11 mouse cellular contexts compared by ENCODE assay signal in the genomic region with DNA sequence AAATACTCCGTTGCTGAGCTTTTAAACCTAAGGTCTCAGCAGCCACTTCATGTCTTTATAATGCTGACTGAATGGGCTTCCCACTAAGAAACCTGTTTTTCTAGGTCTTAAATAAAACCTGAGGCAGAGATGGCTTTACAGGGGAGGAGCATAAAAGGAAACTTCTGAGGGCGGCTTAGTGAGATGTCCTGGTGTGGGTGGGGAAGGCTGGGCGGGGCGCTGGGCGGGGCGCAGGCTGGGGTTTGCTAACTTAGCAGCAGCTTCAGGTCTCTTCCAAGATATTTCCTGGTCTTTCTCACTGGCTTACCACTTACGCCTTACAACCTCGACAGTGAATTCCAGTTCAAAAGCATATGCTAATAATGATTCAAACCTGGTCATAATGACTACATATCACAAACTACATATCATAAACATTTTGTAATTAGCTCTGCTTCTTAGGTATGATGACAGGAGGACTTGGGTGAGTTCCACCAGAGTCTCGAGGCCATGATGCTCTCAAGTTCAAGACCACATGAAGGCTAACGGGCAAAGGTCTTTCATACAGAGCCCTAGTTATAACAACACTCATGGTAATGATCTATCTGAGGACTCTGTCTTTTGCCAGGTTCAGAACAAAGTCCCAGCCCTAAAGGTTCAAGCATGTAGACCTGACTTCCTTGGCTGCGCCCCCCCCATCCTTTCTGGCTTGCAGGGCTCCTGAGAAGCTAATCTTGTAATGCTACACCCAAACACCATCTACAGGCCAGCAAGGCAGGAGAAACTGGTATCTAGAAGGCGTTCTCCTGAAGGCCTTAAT. TPM values are rescaled to one million over a fixed set of nuclear protein-coding genes. Genes with fewer than 3 reads are reported as not detected.
DNase-seq lines count a peak whose midpoint lies in the region; ATAC-seq and TF ChIP-seq lines count a peak whose summit lies in the region.
"Had no signal": no experiment of that assay in that cellular context is flagged by ENCODE, and none has a peak within 500 bp of the region (broad histone marks: within the 10 kb centered on the region; RNA-seq: fewer than 3 reads in every experiment).

No protein-coding gene starts in this region.

- no peaks in the 10 kb centered on the region for H3K27me3 ChIP-seq in lung, embryonic 15.5 days
- no peaks in the 10 kb centered on the region; the same call in 1 of the 2 replicates for H3K27me3 ChIP-seq in embryonic facial prominence, embryonic 10.5 days (replicated peaks; ENCODE audit: low read depth, poor library complexity, severe bottlenecking)
- no peaks in the 10 kb centered on the region for H3K27me3 ChIP-seq in kidney, embryonic 15.5 days
- no peaks in the 10 kb centered on the region for H3K27me3 ChIP-seq in cerebellum, adult 2 months (ENCODE audit: control insufficient read depth, insufficient read depth, low read length)
- H3K27me3 ChIP-seq: heart, embryonic 15.5 days; midbrain, embryonic 15.5 days had no signal

- no peak for DNase-seq in lung, postnatal 25 days (ENCODE audit: low spot score)
- peak; percentile 50 for DNase-seq in embryonic facial prominence, embryonic 10.5 days (ENCODE audit: low spot score)
- DNase-seq in cerebellum, adult 2 months, result no peak
- DNase-seq in heart, adult 11 months, result no peak
- DNase-seq in left cerebral cortex, adult 18-20 months (ENCODE audit: low spot score in 2 of 2), result no peak
- DNase-seq: layer of hippocampus, adult 9-11 months had no signal

- no peak overlapping the region for H3K4me3 ChIP-seq in lung, embryonic 15.5 days
- H3K4me3 ChIP-seq in embryonic facial prominence, embryonic 10.5 days, result no peak overlapping the region
- H3K4me3 ChIP-seq in kidney, embryonic 15.5 days (replicated peaks), result no peak overlapping the region
- no peak overlapping the region for H3K4me3 ChIP-seq in cerebellum, adult 2 months (replicated peaks; ENCODE audit: insufficient read depth, low read depth, low read length)
- H3K4me3 ChIP-seq: heart, embryonic 15.5 days; midbrain, embryonic 15.5 days had no signal

- no peak for TF ChIP-seq POLR2A in cerebellum, adult 2 months (IDR thresholded peaks at IDR 0.05; ENCODE audit: borderline replicate concordance, insufficient read depth, low read length)

- peak; percentile 48; the same call in 1 of the 2 replicates for ATAC-seq in lung, embryonic 15.5 days (ENCODE audit: borderline replicate concordance, extremely low read depth, low FRiP score, low TSS enrichment)
- ATAC-seq in kidney, embryonic 15.5 days (replicated peaks; ENCODE audit: low FRiP score), result peak; percentile 66
- peak; percentile 59 for ATAC-seq in megakaryocyte-erythroid progenitor cell, adult 5-6 weeks (replicated peaks; ENCODE audit: low FRiP score, low TSS enrichment, poor library complexity, severe bottlenecking)
- ATAC-seq: midbrain, embryonic 15.5 days had no signal

- H3K4me2 ChIP-seq in lung, embryonic 15.5 days, result no peak overlapping the region
- H3K4me2 ChIP-seq in kidney, embryonic 15.5 days, result no peak overlapping the region
- H3K4me2 ChIP-seq: heart, embryonic 15.5 days; midbrain, embryonic 15.5 days had no signal

- no peaks in the 10 kb centered on the region for H3K9me3 ChIP-seq in lung, embryonic 15.5 days
- no peaks in the 10 kb centered on the region for H3K9me3 ChIP-seq in embryonic facial prominence, embryonic 10.5 days
- H3K9me3 ChIP-seq in kidney, embryonic 15.5 days (replicated peaks), result no peaks in the 10 kb centered on the region
- H3K9me3 ChIP-seq: heart, embryonic 15.5 days; midbrain, embryonic 15.5 days had no signal

- H3K36me3 ChIP-seq in lung, embryonic 15.5 days, result no peaks in the 10 kb centered on the region
- H3K36me3 ChIP-seq in embryonic facial prominence, embryonic 10.5 days (replicated peaks), result no peaks in the 10 kb centered on the region
- H3K36me3 ChIP-seq in kidney, embryonic 15.5 days, result no peaks in the 10 kb centered on the region
- H3K36me3 ChIP-seq: heart, embryonic 15.5 days; midbrain, embryonic 15.5 days had no signal

- no peak overlapping the region for H3K27ac ChIP-seq in lung, embryonic 15.5 days
- no peak overlapping the region for H3K27ac ChIP-seq in embryonic facial prominence, embryonic 10.5 days (replicated peaks)
- H3K27ac ChIP-seq in kidney, embryonic 15.5 days, result peak overlapping the region; percentile 22; the same call in 1 of the 2 replicates
- no peak overlapping the region for H3K27ac ChIP-seq in cerebellum, adult 2 months (ENCODE audit: insufficient read depth, low read length)
- H3K27ac ChIP-seq: heart, embryonic 15.5 days; midbrain, embryonic 15.5 days had no signal

- TF ChIP-seq CTCF in cerebellum, adult 2 months (IDR thresholded peaks at IDR 0.05; ENCODE audit: borderline replicate concordance, insufficient read depth, low read depth, low read length), result no peak

- no peak overlapping the region for H3K9ac ChIP-seq in lung, embryonic 15.5 days
- no peak overlapping the region for H3K9ac ChIP-seq in kidney, embryonic 15.5 days
- H3K9ac ChIP-seq: heart, embryonic 15.5 days; midbrain, embryonic 15.5 days had no signal

- 30% methylated on average over 12 of the region's 12 CpGs for WGBS in lung, embryonic 15.5 days
- WGBS in embryonic facial prominence, embryonic 10.5 days, result 32% methylated on average over 12 of the region's 12 CpGs
- WGBS in kidney, embryonic 15.5 days, result 38% methylated on average over 12 of the region's 12 CpGs
- 68% methylated on average over 12 of the region's 12 CpGs for WGBS in cerebellum, adult 2 months

- peaks cover 16% of the 10 kb centered on the region; the same call in 1 of the 2 replicates for H3K4me1 ChIP-seq in lung, embryonic 15.5 days
- H3K4me1 ChIP-seq in embryonic facial prominence, embryonic 10.5 days, result peaks cover 26% of the 10 kb centered on the region
- peaks cover 33% of the 10 kb centered on the region for H3K4me1 ChIP-seq in kidney, embryonic 15.5 days
- peaks cover 5% of the 10 kb centered on the region for H3K4me1 ChIP-seq in cerebellum, adult 2 months (ENCODE audit: control insufficient read depth, insufficient read depth, low read length)

RNA-seq across cellular contexts. Expression of gene Map7, which starts 30.7 kb away (rescaled TPM):
- polyA plus RNA-seq in lung, embryonic 15.5 days (2015; fragmentation: Nextera tagmentation; extraction: Ambion mirVana), result 12.2 and 13.0 TPM in 2 replicates
- 6.6 and 8.1 TPM in 2 replicates for polyA plus RNA-seq in embryonic facial prominence, embryonic 10.5 days (2016; fragmentation: Nextera tagmentation; extraction: Ambion mirVana)
- 26.7 and 28.8 TPM in 2 replicates for polyA plus RNA-seq in kidney, embryonic 15.5 days (2015; fragmentation: Nextera tagmentation; extraction: Ambion mirVana)
- total RNA-seq in megakaryocyte-erythroid progenitor cell, adult 5-6 weeks (2014; fragmentation: Nextera tagmentation), result 39.3 and 41.9 TPM in 2 replicates
- total RNA-seq in megakaryocyte-erythroid progenitor cell, adult 5-6 weeks (2017), result 58.8 and 64.9 TPM in 2 replicates
- 82.6 and 88.4 TPM in 2 replicates for polyA plus RNA-seq in cerebellum, adult 2 months (2012; rRNA removed)
- total RNA-seq in left cerebral cortex, adult 18-20 months (2021), result 100 to 1,000 TPM; 107 to 113 TPM
